Mouse (Mus musculus) forebrain, embryonic 12.5 days (tissue): ENCODE results near the gene Ufc1. TPM values are rescaled to one million over a fixed set of nuclear protein-coding genes. Genes with fewer than 3 reads are reported as not detected.
"Not testable (repeated sequence)": the region's sequence is repeated elsewhere in the genome, so short reads cannot be mapped to it uniquely, and the experiment has no call there.

Experiments
- ATAC-seq: fragments of 200-750 bp; cut with Nextera tagmentation; 2 replicates; pipeline ENCODE4 v1.8.0; 2017; ENCODE audit warnings: moderate TSS enrichment; ENCODE audit not compliant: low FRiP score
- H3K27ac ChIP-seq: fragments of 300-500 bp; sonication (generic); 2 replicates; pipeline ENCODE4 v1.5.1; 2016; ENCODE audit warnings: mild to moderate bottlenecking
- H3K27me3 ChIP-seq: fragments of 300-500 bp; sonication (generic); 2 replicates; pipeline ENCODE4 v1.6.1; 2016; ENCODE audit warnings: mild to moderate bottlenecking
- H3K36me3 ChIP-seq: fragments of 300-500 bp; sonication (generic); replicated peaks from 2 replicates; pipeline ENCODE4 v1.6.1; 2016; ENCODE audit warnings: mild to moderate bottlenecking
- H3K4me1 ChIP-seq: fragments of 300-500 bp; sonication (generic); 2 replicates; pipeline ENCODE4 v1.6.1; 2016
- H3K4me2 ChIP-seq: fragments of 300-500 bp; sonication (generic); 2 replicates; pipeline ENCODE4 v1.6.1; 2016; ENCODE audit warnings: mild to moderate bottlenecking, moderate library complexity
- H3K4me3 ChIP-seq: fragments of 300-500 bp; sonication (generic); replicated peaks from 2 replicates; pipeline ENCODE4 v1.5.1; 2016; ENCODE audit warnings: mild to moderate bottlenecking
- H3K9ac ChIP-seq: fragments of 300-500 bp; sonication (generic); 2 replicates; pipeline ENCODE4 v1.6.1; 2016; ENCODE audit warnings: mild to moderate bottlenecking
- H3K9me3 ChIP-seq: fragments of 300-500 bp; sonication (generic); 2 replicates; pipeline ENCODE4 v1.6.1; 2016
- WGBS: fragments of 180-500 bp; shearing (Covaris S2); methylation state at CpG from one replicate; pipeline ENCODE4 v1.1.7; 2016; 5-methylcytosine and 5-hydroxymethylcytosine counted together
- polyA plus RNA-seq: library from polyadenylated mRNA; unstranded; fragments of >200 nt; fragmentation: Nextera tagmentation; extraction: Ambion mirVana; gene quantifications from 2 replicates; pipeline ENCODE4 v1.2.1, GENCODE M21; 2016

The Ufc1 gene
- polyA plus RNA-seq, 1 experiment from 2014 or later, result 98.4 TPM

GRCm38 (mm10) chr1:171250680-171251593 lies 43.9 kb downstream of the Ufc1 start, which contains the start of gene Ndufs2:
Ndufs2 (minus strand) TSS chr1:171251388.
- peaks cover 5% of the 10 kb centered on the region for H3K27me3 ChIP-seq
- ATAC-seq, result no peak
- 12% methylated on average over 26 of the region's 26 CpGs for WGBS
- no peaks in the 10 kb centered on the region for H3K9me3 ChIP-seq
- peak within 1 kb of the TSS; percentile 22 for H3K4me3 ChIP-seq
- peaks cover 52% of the 10 kb centered on the region for H3K4me1 ChIP-seq
- peak within 1 kb of the TSS; percentile 44 for H3K9ac ChIP-seq
- H3K36me3 ChIP-seq, result no peaks in the 10 kb centered on the region
- H3K27ac ChIP-seq, result peak within 1 kb of the TSS; percentile 72
- H3K4me2 ChIP-seq, result peak within 1 kb of the TSS; percentile 47

- 21% methylated on average over 5 of the region's 5 CpGs for WGBS
- H3K27me3 ChIP-seq, result peaks cover 5% of the 10 kb centered on the region
- ATAC-seq, result no peak
- peak within 1 kb of the TSS; percentile 22 for H3K4me3 ChIP-seq
- H3K27ac ChIP-seq, result peak within 1 kb of the TSS; percentile 72
- H3K9ac ChIP-seq, result peak within 1 kb of the TSS; percentile 44
- no peaks in the 10 kb centered on the region for H3K9me3 ChIP-seq
- H3K4me1 ChIP-seq, result peaks cover 58% of the 10 kb centered on the region
- peak within 1 kb of the TSS; percentile 47 for H3K4me2 ChIP-seq
- H3K36me3 ChIP-seq, result peaks cover 6% of the 10 kb centered on the region
Observed at GRCm38 (mm10) chr1:171249913-171250600, 44.8 kb downstream of the Ufc1 start, which contains the start of gene Adamts4. Adamts4 (plus strand) TSS chr1:171250421.

- Histone ChIP-seq H3K9ac (no peak overlapping the region), H3K4me2 (no peak overlapping the region), H3K4me3 (no peak overlapping the region), H3K4me1 (peaks cover 58% of the 10 kb centered on the region), H3K9me3 (no peaks in the 10 kb centered on the region), H3K27me3 (peaks cover 5% of the 10 kb centered on the region), H3K36me3 (peaks cover 15% of the 10 kb centered on the region), H3K27ac (peak overlapping the region; percentile 26; the same call in 1 of the 2 replicates)
- WGBS, result 43% methylated on average over 3 of the region's 3 CpGs
- no peak for ATAC-seq
Observed at GRCm38 (mm10) chr1:171248386-171249226, 46.2 kb downstream of the Ufc1 start.

- Histone ChIP-seq H3K4me3 (no peak overlapping the region), H3K4me2 (peak overlapping the region; percentile 79; the same call in 1 of the 2 replicates), H3K9ac (no peak overlapping the region), H3K36me3 (peaks cover 21% of the 10 kb centered on the region), H3K27ac (peak overlapping the region; percentile 80), H3K9me3 (no peaks in the 10 kb centered on the region), H3K27me3 (peaks cover 3% of the 10 kb centered on the region; the same call in 1 of the 2 replicates), H3K4me1 (peaks cover 57% of the 10 kb centered on the region)
- WGBS, result 24% methylated on average over 4 of the region's 4 CpGs
- ATAC-seq, result no peak
Observed at GRCm38 (mm10) chr1:171247916-171248315, 46.9 kb downstream of the Ufc1 start.

- Histone ChIP-seq H3K27me3 (no peaks in the 10 kb centered on the region; the same call in 1 of the 2 replicates), H3K36me3 (peaks cover 26% of the 10 kb centered on the region), H3K27ac (peak overlapping the region; percentile 80), H3K9ac (peak overlapping the region; percentile 51), H3K9me3 (no peaks in the 10 kb centered on the region), H3K4me1 (peaks cover 52% of the 10 kb centered on the region), H3K4me3 (peak overlapping the region; percentile 78), H3K4me2 (peak overlapping the region; percentile 79)
- 15% methylated on average over 13 of the region's 13 CpGs for WGBS
- ATAC-seq, result peak; percentile 1; the same call in 1 of the 2 replicates
Observed at GRCm38 (mm10) chr1:171247453-171247841, 47.4 kb downstream of the Ufc1 start.

- WGBS, result under 1% methylated on average over 41 of the region's 41 CpGs
- H3K9ac ChIP-seq, result peak overlapping the region; percentile 81
- ATAC-seq, result peak; percentile 93
- peak overlapping the region; percentile 79 for H3K4me2 ChIP-seq
- no peaks in the 10 kb centered on the region for H3K27me3 ChIP-seq
- peaks cover 30% of the 10 kb centered on the region for H3K36me3 ChIP-seq
- H3K27ac ChIP-seq, result peak overlapping the region; percentile 80
- H3K9me3 ChIP-seq, result no peaks in the 10 kb centered on the region
- H3K4me3 ChIP-seq, result peak overlapping the region; percentile 78
- H3K4me1 ChIP-seq, result peaks cover 47% of the 10 kb centered on the region
Observed at GRCm38 (mm10) chr1:171246709-171247452, 47.9 kb downstream of the Ufc1 start.

- Histone ChIP-seq H3K9me3 (no peaks in the 10 kb centered on the region), H3K27ac (no peak overlapping the region), H3K4me1 (peaks cover 31% of the 10 kb centered on the region), H3K4me2 (no peak overlapping the region), H3K27me3 (no peaks in the 10 kb centered on the region), H3K36me3 (peaks cover 45% of the 10 kb centered on the region), H3K4me3 (no peak overlapping the region), H3K9ac (0 out of 2 replicates have a peak overlapping the region, but pooled peaks have one; percentile 81)
- WGBS, result 91% methylated on average over 8 of the region's 8 CpGs
- no peak for ATAC-seq
Observed at GRCm38 (mm10) chr1:171245353-171245752, 49.5 kb downstream of the Ufc1 start.

GRCm38 (mm10) chr1:171241952-171242351 lies 52.9 kb downstream of the Ufc1 start:
- H3K9ac ChIP-seq, H3K4me2 ChIP-seq, H3K27ac ChIP-seq, ATAC-seq, H3K4me3 ChIP-seq, H3K27me3 ChIP-seq, H3K9me3 ChIP-seq: not testable (repeated sequence)
- 82% methylated on average over 12 of the region's 12 CpGs for WGBS
- Histone ChIP-seq H3K36me3 (peaks cover 74% of the 10 kb centered on the region), H3K4me1 (peaks cover 12% of the 10 kb centered on the region)

- no peak overlapping the region for H3K9ac ChIP-seq
Observed at GRCm38 (mm10) chr1:171240911-171241310, 53.9 kb downstream of the Ufc1 start.

GRCm38 (mm10) chr1:171239992-171240744 lies 54.7 kb downstream of the Ufc1 start:
- Histone ChIP-seq H3K4me2 (no peak overlapping the region), H3K4me3 (no peak overlapping the region), H3K9me3 (no peaks in the 10 kb centered on the region), H3K27ac (no peak overlapping the region), H3K36me3 (peaks cover 86% of the 10 kb centered on the region), H3K9ac (no peak overlapping the region), H3K4me1 (no peaks in the 10 kb centered on the region), H3K27me3 (no peaks in the 10 kb centered on the region)
- ATAC-seq, result no peak
- WGBS, result 84% methylated on average over 15 of the region's 15 CpGs

More at GRCm38 (mm10) chr1:171240911-171241310, 53.9 kb downstream of the Ufc1 start:
- Histone ChIP-seq H3K27ac (no peak overlapping the region), H3K4me2 (no peak overlapping the region), H3K4me3 (no peak overlapping the region), H3K4me1 (peaks cover 6% of the 10 kb centered on the region), H3K27me3 (no peaks in the 10 kb centered on the region), H3K36me3 (peaks cover 84% of the 10 kb centered on the region), H3K9me3 (no peaks in the 10 kb centered on the region)
- no peak for ATAC-seq
- 91% methylated on average over 10 of the region's 10 CpGs for WGBS
